Mouse (Mus musculus) erythroblast, embryonic 14.5 days (primary cell): ENCODE data around the gene Ypel5.

Experiments
- GATA1 ChIP-seq: IDR thresholded peaks from 2 replicates; pipeline ENCODE4 v1.6.1; 2012; ENCODE audit warnings: low read length, inconsistent platforms, mixed read lengths
- TAL1 ChIP-seq: IDR thresholded peaks from 3 replicates; pipeline ENCODE4 v1.6.1; 2012; ENCODE audit warnings: low read length, inconsistent platforms, mixed read lengths

DNA sequence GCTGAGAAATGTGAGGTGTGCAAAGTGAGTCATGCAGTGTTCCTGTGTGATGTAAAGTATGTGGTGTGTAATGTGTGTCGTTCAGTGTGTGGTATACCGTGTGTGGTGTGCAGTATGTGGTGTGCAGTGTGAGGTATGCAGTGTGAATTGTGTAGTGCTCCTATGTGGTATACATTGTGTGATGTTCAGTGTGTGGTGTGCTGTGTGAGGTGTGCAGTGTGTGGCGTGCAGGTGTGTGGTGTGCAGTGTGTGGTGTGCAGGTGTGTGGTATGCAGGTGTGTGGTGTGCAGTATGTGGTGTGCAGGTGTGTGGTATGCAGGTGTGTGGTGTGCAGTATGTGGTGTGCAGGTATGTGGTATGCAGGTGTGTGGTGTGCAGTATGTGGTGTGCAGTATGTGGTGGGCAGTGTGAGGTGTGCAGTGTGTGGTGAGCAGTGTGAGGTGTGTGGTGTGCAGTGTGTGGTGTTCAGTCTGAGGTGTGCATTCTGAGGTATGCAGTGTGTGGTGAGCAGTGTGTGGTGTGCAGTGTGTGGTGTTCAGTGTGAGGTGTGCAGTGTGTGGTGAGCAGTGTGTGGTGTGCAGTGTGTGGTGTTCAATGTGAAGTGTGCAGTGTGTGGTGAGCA is 30.5 kb downstream of the Ypel5 start:
- no peak for TF ChIP-seq GATA1
- no peak for TF ChIP-seq TAL1
